ENCODE assay signal across 14 mouse cellular contexts in the genomic region with DNA sequence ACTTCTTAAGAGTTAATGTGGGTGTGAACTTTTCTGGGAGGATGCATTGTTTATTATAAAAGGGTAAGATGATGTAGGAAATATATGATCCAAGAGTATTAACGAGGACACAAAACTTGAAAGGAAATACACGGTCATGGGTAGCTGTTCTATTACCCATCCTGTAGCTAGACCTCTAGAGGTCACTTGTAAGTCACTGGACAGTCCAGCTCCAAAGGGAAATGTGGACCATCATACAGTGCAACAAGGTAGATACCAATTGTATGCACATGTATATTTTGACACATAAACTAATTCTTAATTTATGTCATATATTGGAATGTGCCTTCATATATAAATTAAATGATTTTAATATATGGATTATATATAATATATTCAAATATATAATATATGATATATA.
DNase-seq lines count a peak whose midpoint lies in the region; ATAC-seq and TF ChIP-seq lines count a peak whose summit lies in the region.
"Had no signal": no experiment of that assay in that cellular context is flagged by ENCODE, and none has a peak within 500 bp of the region (broad histone marks: within the 10 kb centered on the region; RNA-seq: fewer than 3 reads in every experiment).

No protein-coding gene starts in this region.

- no peaks in the 10 kb centered on the region for H3K27me3 ChIP-seq in embryonic facial prominence, embryonic 11.5 days (ENCODE audit: control insufficient read depth, insufficient read depth, low read length)
- no peaks in the 10 kb centered on the region for H3K27me3 ChIP-seq in embryonic facial prominence, embryonic 10.5 days (replicated peaks; ENCODE audit: low read depth, poor library complexity, severe bottlenecking)
- no peaks in the 10 kb centered on the region for H3K27me3 ChIP-seq in hindbrain, embryonic 12.5 days
- no peaks in the 10 kb centered on the region for H3K27me3 ChIP-seq in hindbrain, embryonic 16.5 days (replicated peaks; ENCODE audit: control insufficient read depth, insufficient read depth, low read length)
- H3K27me3 ChIP-seq in midbrain, embryonic 12.5 days = no peaks in the 10 kb centered on the region
- no peaks in the 10 kb centered on the region for H3K27me3 ChIP-seq in midbrain, postnatal 0 days (ENCODE audit: insufficient read depth, low read length)
- no peaks in the 10 kb centered on the region for H3K27me3 ChIP-seq in forebrain, embryonic 14.5 days (replicated peaks; ENCODE audit: control insufficient read depth, insufficient read depth, low read length)
- H3K27me3 ChIP-seq: heart, embryonic 15.5 days; Patski had no signal

- no peaks in the 10 kb centered on the region for H3K36me3 ChIP-seq in embryonic facial prominence, embryonic 11.5 days (replicated peaks; ENCODE audit: control insufficient read depth, insufficient read depth, low read depth, low read length)
- no peaks in the 10 kb centered on the region for H3K36me3 ChIP-seq in embryonic facial prominence, embryonic 10.5 days (replicated peaks)
- H3K36me3 ChIP-seq in hindbrain, embryonic 12.5 days = no peaks in the 10 kb centered on the region
- no peaks in the 10 kb centered on the region for H3K36me3 ChIP-seq in hindbrain, embryonic 16.5 days (ENCODE audit: control insufficient read depth, insufficient read depth, low read length)
- no peaks in the 10 kb centered on the region for H3K36me3 ChIP-seq in midbrain, embryonic 12.5 days
- no peaks in the 10 kb centered on the region for H3K36me3 ChIP-seq in midbrain, postnatal 0 days (ENCODE audit: insufficient read depth, low read length)
- no peaks in the 10 kb centered on the region for H3K36me3 ChIP-seq in forebrain, embryonic 14.5 days (ENCODE audit: control insufficient read depth, insufficient read depth, low read length)
- H3K36me3 ChIP-seq: heart, embryonic 10.5 days; heart, embryonic 15.5 days had no signal

- H3K27ac ChIP-seq in embryonic facial prominence, embryonic 11.5 days (replicated peaks; ENCODE audit: low read depth, low read length) = no peak overlapping the region
- no peak overlapping the region for H3K27ac ChIP-seq in embryonic facial prominence, embryonic 10.5 days (replicated peaks)
- H3K27ac ChIP-seq in hindbrain, embryonic 12.5 days = no peak overlapping the region
- H3K27ac ChIP-seq in hindbrain, embryonic 16.5 days (ENCODE audit: low read depth, low read length) = no peak overlapping the region
- H3K27ac ChIP-seq in midbrain, embryonic 12.5 days (replicated peaks) = no peak overlapping the region
- no peak overlapping the region for H3K27ac ChIP-seq in midbrain, postnatal 0 days (ENCODE audit: low read depth, low read length)
- H3K27ac ChIP-seq in forebrain, embryonic 14.5 days (ENCODE audit: low read depth, low read length) = no peak overlapping the region
- H3K27ac ChIP-seq: heart, embryonic 10.5 days; heart, embryonic 15.5 days; hindbrain, embryonic 14.5 days; liver, embryonic 14.5 days had no signal

- H3K9me3 ChIP-seq in embryonic facial prominence, embryonic 11.5 days (replicated peaks; ENCODE audit: control insufficient read depth, low read length) = no peaks in the 10 kb centered on the region
- H3K9me3 ChIP-seq in embryonic facial prominence, embryonic 10.5 days = no peaks in the 10 kb centered on the region
- H3K9me3 ChIP-seq in hindbrain, embryonic 12.5 days (replicated peaks) = no peaks in the 10 kb centered on the region
- no peaks in the 10 kb centered on the region for H3K9me3 ChIP-seq in hindbrain, embryonic 16.5 days (ENCODE audit: control insufficient read depth, low read length)
- H3K9me3 ChIP-seq in midbrain, embryonic 12.5 days = no peaks in the 10 kb centered on the region
- no peaks in the 10 kb centered on the region for H3K9me3 ChIP-seq in midbrain, postnatal 0 days (ENCODE audit: low read length)
- H3K9me3 ChIP-seq in forebrain, embryonic 14.5 days (replicated peaks; ENCODE audit: control insufficient read depth, low read length) = no peaks in the 10 kb centered on the region
- H3K9me3 ChIP-seq: heart, embryonic 10.5 days; heart, embryonic 15.5 days had no signal

- H3K4me1 ChIP-seq in embryonic facial prominence, embryonic 11.5 days (ENCODE audit: control insufficient read depth, insufficient read depth, low read length) = no peaks in the 10 kb centered on the region
- no peaks in the 10 kb centered on the region for H3K4me1 ChIP-seq in embryonic facial prominence, embryonic 10.5 days
- H3K4me1 ChIP-seq in hindbrain, embryonic 12.5 days = no peaks in the 10 kb centered on the region
- no peaks in the 10 kb centered on the region for H3K4me1 ChIP-seq in hindbrain, embryonic 16.5 days (ENCODE audit: control insufficient read depth, insufficient read depth, low read depth, low read length)
- H3K4me1 ChIP-seq in midbrain, embryonic 12.5 days = no peaks in the 10 kb centered on the region
- no peaks in the 10 kb centered on the region for H3K4me1 ChIP-seq in midbrain, postnatal 0 days (ENCODE audit: insufficient read depth, low read length)
- no peaks in the 10 kb centered on the region for H3K4me1 ChIP-seq in forebrain, embryonic 14.5 days (ENCODE audit: control insufficient read depth, insufficient read depth, low read length)

- no peak for TF ChIP-seq CTCF in midbrain, postnatal 0 days (IDR thresholded peaks at IDR 0.05)

- ATAC-seq in embryonic facial prominence, embryonic 11.5 days (replicated peaks; ENCODE audit: insufficient number of reproducible peaks, low FRiP score, low TSS enrichment, low read depth) = peak; percentile 83; the same call in 1 of the 2 replicates
- ATAC-seq in hindbrain, embryonic 12.5 days (ENCODE audit: low FRiP score) = 0 out of 2 replicates have a peak, but pooled peaks have one; percentile 49
- no peak for ATAC-seq in hindbrain, embryonic 16.5 days
- ATAC-seq in midbrain, embryonic 12.5 days (ENCODE audit: low FRiP score, low read depth) = peak; percentile 64; the same call in 1 of the 2 replicates
- ATAC-seq in midbrain, postnatal 0 days (ENCODE audit: low FRiP score) = no peak
- 0 out of 2 replicates have a peak, but pooled peaks have one; percentile 16 for ATAC-seq in forebrain, embryonic 14.5 days
- ATAC-seq: Patski had no signal

- WGBS in embryonic facial prominence, embryonic 11.5 days = 75% methylated on average over 2 of the region's 2 CpGs
- WGBS in embryonic facial prominence, embryonic 10.5 days = 87% methylated on average over 2 of the region's 2 CpGs
- 77% methylated on average over 2 of the region's 2 CpGs for WGBS in hindbrain, embryonic 12.5 days
- 79% methylated on average over 2 of the region's 2 CpGs for WGBS in hindbrain, embryonic 16.5 days
- WGBS in midbrain, embryonic 12.5 days = 83% methylated on average over 2 of the region's 2 CpGs
- WGBS in midbrain, postnatal 0 days = 86% methylated on average over 2 of the region's 2 CpGs
- WGBS in forebrain, embryonic 14.5 days = 75% methylated on average over 2 of the region's 2 CpGs

- no peak overlapping the region for H3K4me3 ChIP-seq in embryonic facial prominence, embryonic 11.5 days (ENCODE audit: low read depth, low read length)
- H3K4me3 ChIP-seq in embryonic facial prominence, embryonic 10.5 days = no peak overlapping the region
- H3K4me3 ChIP-seq in hindbrain, embryonic 12.5 days = no peak overlapping the region
- H3K4me3 ChIP-seq in hindbrain, embryonic 16.5 days (ENCODE audit: low read length) = no peak overlapping the region
- H3K4me3 ChIP-seq in midbrain, embryonic 12.5 days = no peak overlapping the region
- H3K4me3 ChIP-seq in midbrain, postnatal 0 days (ENCODE audit: low read depth, low read length) = no peak overlapping the region
- no peak overlapping the region for H3K4me3 ChIP-seq in forebrain, embryonic 14.5 days (ENCODE audit: low read depth, low read length)
- H3K4me3 ChIP-seq: erythroblast, embryonic 14.5 days; heart, embryonic 10.5 days; heart, embryonic 15.5 days had no signal

- DNase-seq in embryonic facial prominence, embryonic 11.5 days (ENCODE audit: low spot score) = no peak
- no peak for DNase-seq in embryonic facial prominence, embryonic 10.5 days (ENCODE audit: low spot score)
- DNase-seq in midbrain, postnatal 0 days (ENCODE audit: low spot score) = no peak
- DNase-seq in forebrain, embryonic 14.5 days (ENCODE audit: low spot score) = no peak
- no peak for DNase-seq in layer of hippocampus, postnatal 10 days (ENCODE audit: low spot score in 2 of 2)

- no peak overlapping the region for H3K9ac ChIP-seq in embryonic facial prominence, embryonic 11.5 days (replicated peaks; ENCODE audit: low read length)
- no peak overlapping the region for H3K9ac ChIP-seq in hindbrain, embryonic 12.5 days
- no peak overlapping the region for H3K9ac ChIP-seq in hindbrain, embryonic 16.5 days (ENCODE audit: low read depth, low read length)
- H3K9ac ChIP-seq in midbrain, embryonic 12.5 days (replicated peaks) = no peak overlapping the region
- H3K9ac ChIP-seq in midbrain, postnatal 0 days (replicated peaks; ENCODE audit: low read length, poor library complexity, severe bottlenecking) = no peak overlapping the region
- no peak overlapping the region for H3K9ac ChIP-seq in forebrain, embryonic 14.5 days (ENCODE audit: low read length)
- H3K9ac ChIP-seq: heart, embryonic 15.5 days; hindbrain, embryonic 14.5 days; liver, embryonic 14.5 days had no signal

- no peak overlapping the region for H3K4me2 ChIP-seq in embryonic facial prominence, embryonic 11.5 days (ENCODE audit: low read depth, low read length)
- H3K4me2 ChIP-seq in hindbrain, embryonic 12.5 days (replicated peaks) = no peak overlapping the region
- no peak overlapping the region for H3K4me2 ChIP-seq in hindbrain, embryonic 16.5 days (ENCODE audit: low read length)
- H3K4me2 ChIP-seq in midbrain, embryonic 12.5 days (replicated peaks) = no peak overlapping the region
- H3K4me2 ChIP-seq in midbrain, postnatal 0 days (ENCODE audit: low read depth, low read length, poor library complexity, severe bottlenecking) = no peak overlapping the region
- no peak overlapping the region for H3K4me2 ChIP-seq in forebrain, embryonic 14.5 days (ENCODE audit: low read length)
- H3K4me2 ChIP-seq: heart, embryonic 15.5 days; hindbrain, embryonic 14.5 days had no signal

Comparison
In these comparisons a context has a peak if more than half of its experiments do, and no peak if none do; other contexts are left out.
1. ATAC-seq: peak in embryonic facial prominence, embryonic 11.5 days (single experiment), hindbrain, embryonic 12.5 days (single experiment), midbrain, embryonic 12.5 days (single experiment) and forebrain, embryonic 14.5 days (single experiment); none in hindbrain, embryonic 16.5 days (single experiment) and midbrain, postnatal 0 days (single experiment).